Mouse (Mus musculus) forebrain, embryonic 13.5 days (tissue): ENCODE data around the gene Ift52. TPM values are rescaled to one million over a fixed set of nuclear protein-coding genes. Genes with fewer than 3 reads are reported as not detected.

Experiments used
- ATAC-seq: fragments of 200-750 bp; cut with Nextera tagmentation; 2 replicates; pipeline ENCODE4 v1.8.0; 2017
- H3K27ac ChIP-seq: fragments of 300-500 bp; sonication (generic); 2 replicates; pipeline ENCODE4 v1.5.1; 2015; ENCODE audit warnings: inconsistent platforms, mild to moderate bottlenecking, moderate library complexity
- H3K27me3 ChIP-seq: fragments of 300-500 bp; sonication (generic); 2 replicates; pipeline ENCODE4 v1.6.1; 2015; ENCODE audit warnings: mild to moderate bottlenecking, inconsistent platforms
- H3K36me3 ChIP-seq: fragments of 300-500 bp; sonication (generic); 2 replicates; pipeline ENCODE4 v1.6.1; 2015; ENCODE audit warnings: mild to moderate bottlenecking, inconsistent platforms; ENCODE audit not compliant: poor library complexity, severe bottlenecking
- H3K4me1 ChIP-seq: fragments of 300-500 bp; sonication (generic); 2 replicates; pipeline ENCODE4 v1.6.1; 2015; ENCODE audit warnings: inconsistent platforms
- H3K4me2 ChIP-seq: fragments of 300-500 bp; sonication (generic); 2 replicates; pipeline ENCODE4 v1.6.1; 2015; ENCODE audit warnings: inconsistent platforms, mild to moderate bottlenecking, moderate library complexity
- H3K4me3 ChIP-seq: fragments of 300-500 bp; sonication (generic); 2 replicates; pipeline ENCODE4 v1.5.1; 2015; ENCODE audit warnings: mild to moderate bottlenecking, inconsistent platforms
- H3K9ac ChIP-seq: fragments of 300-500 bp; sonication (generic); 2 replicates; pipeline ENCODE4 v1.6.1; 2015; ENCODE audit warnings: mild to moderate bottlenecking, inconsistent platforms
- H3K9me3 ChIP-seq: fragments of 300-500 bp; sonication (generic); replicated peaks from 2 replicates; pipeline ENCODE4 v1.6.1; 2016; ENCODE audit warnings: inconsistent platforms
- WGBS: fragments of 180-500 bp; shearing (Covaris S2); methylation state at CpG from one replicate; pipeline ENCODE4 v1.1.7; 2015; 5-methylcytosine and 5-hydroxymethylcytosine counted together
- microRNA-seq: library from miRNA; unstranded; fragments of <30 nt; microRNA quantifications from one replicate; pipeline ENCODE4, GENCODE M21; 2016
- polyA plus RNA-seq: library from polyadenylated mRNA; unstranded; fragments of >200 nt; fragmentation: Nextera tagmentation; extraction: Ambion mirVana; gene quantifications from 2 replicates; pipeline ENCODE4 v1.2.1, GENCODE M21; 2015

The Ift52 gene
- polyA plus RNA-seq, 1 experiment from 2014 or later, result 44.8 TPM

- no peak overlapping the region for H3K27ac ChIP-seq
- H3K36me3 ChIP-seq, result peaks cover 18% of the 10 kb centered on the region; the same call in 1 of the 2 replicates
- no peaks in the 10 kb centered on the region for H3K9me3 ChIP-seq
- ATAC-seq, result no peak
- H3K4me3 ChIP-seq, result no peak overlapping the region
- no peaks in the 10 kb centered on the region for H3K27me3 ChIP-seq
- H3K4me1 ChIP-seq, result no peaks in the 10 kb centered on the region
- no peak overlapping the region for H3K9ac ChIP-seq
- 96% methylated on average over 3 of the region's 3 CpGs for WGBS
- H3K4me2 ChIP-seq, result no peak overlapping the region
These were observed 67.4 kb downstream of the Ift52 start for GRCm38 (mm10) chr2:163084519-163084918.

- Histone ChIP-seq H3K4me2 (no peak overlapping the region), H3K27me3 (no peaks in the 10 kb centered on the region), H3K4me3 (no peak overlapping the region), H3K27ac (no peak overlapping the region), H3K36me3 (peaks cover 13% of the 10 kb centered on the region; the same call in 1 of the 2 replicates), H3K4me1 (no peaks in the 10 kb centered on the region), H3K9me3 (no peaks in the 10 kb centered on the region), H3K9ac (no peak overlapping the region)
- no peak for ATAC-seq
- WGBS, result 91% methylated on average over 6 of the region's 6 CpGs
These were observed 67.9 kb downstream of the Ift52 start for GRCm38 (mm10) chr2:163085047-163085446.

- Histone ChIP-seq H3K36me3 (peaks cover 7% of the 10 kb centered on the region; the same call in 1 of the 2 replicates), H3K4me1 (no peaks in the 10 kb centered on the region), H3K27me3 (no peaks in the 10 kb centered on the region), H3K4me3 (no peak overlapping the region), H3K27ac (no peak overlapping the region), H3K9me3 (no peaks in the 10 kb centered on the region), H3K4me2 (no peak overlapping the region), H3K9ac (no peak overlapping the region)
- 83% methylated on average over 8 of the region's 8 CpGs for WGBS
- no peak for ATAC-seq
These were observed 69.4 kb downstream of the Ift52 start for GRCm38 (mm10) chr2:163086561-163086960.

- whole genome bisulfite sequencing, result 84% methylated on average over 9 of the region's 9 CpGs
- H3K36me3 ChIP-seq, result peaks cover 7% of the 10 kb centered on the region; the same call in 1 of the 2 replicates
These were observed 70.6 kb downstream of the Ift52 start, which contains the start of gene Gtsf1l for GRCm38 (mm10) chr2:163087728-163088127. Gtsf1l (minus strand) TSS chr2:163087855.

GRCm38 (mm10) chr2:163089475-163090123, 72.4 kb downstream of the Ift52 start:
- H3K9ac ChIP-seq, result no peak overlapping the region
- H3K9me3 ChIP-seq, result no peaks in the 10 kb centered on the region
- H3K27me3 ChIP-seq, result no peaks in the 10 kb centered on the region
- peaks cover 4% of the 10 kb centered on the region; the same call in 1 of the 2 replicates for H3K36me3 ChIP-seq
- no peak overlapping the region for H3K27ac ChIP-seq
- ATAC-seq, result no peak
- WGBS, result 72% methylated on average over 5 of the region's 5 CpGs
- no peaks in the 10 kb centered on the region for H3K4me1 ChIP-seq
- no peak overlapping the region for H3K4me3 ChIP-seq
- H3K4me2 ChIP-seq, result no peak overlapping the region

More at GRCm38 (mm10) chr2:163087728-163088127, 70.6 kb downstream of the Ift52 start, which contains the start of gene Gtsf1l:
- no peaks in the 10 kb centered on the region for H3K9me3 ChIP-seq
- no peaks in the 10 kb centered on the region for H3K27me3 ChIP-seq
- H3K4me1 ChIP-seq, result no peaks in the 10 kb centered on the region
- H3K27ac ChIP-seq, result no peak within 1 kb of the TSS
- no peak within 1 kb of the TSS for H3K9ac ChIP-seq
- no peak within 1 kb of the TSS for H3K4me3 ChIP-seq
- no peak within 1 kb of the TSS for H3K4me2 ChIP-seq
- no peak for ATAC-seq

- WGBS, result 89% methylated on average over 9 of the region's 10 CpGs
These were observed 77.8 kb downstream of the Ift52 start for GRCm38 (mm10) chr2:163094909-163095308.

More at GRCm38 (mm10) chr2:163094909-163095308, 77.8 kb downstream of the Ift52 start:
- H3K27ac ChIP-seq, result no peak overlapping the region
- no peak overlapping the region for H3K9ac ChIP-seq
- no peak overlapping the region for H3K4me2 ChIP-seq
- no peaks in the 10 kb centered on the region for H3K4me1 ChIP-seq
- H3K4me3 ChIP-seq, result no peak overlapping the region
- H3K36me3 ChIP-seq, result no peaks in the 10 kb centered on the region
- no peaks in the 10 kb centered on the region for H3K9me3 ChIP-seq
- ATAC-seq, result no peak
- 0 out of 2 replicates have a peak, but pooled peaks cover 4% of the 10 kb centered on the region for H3K27me3 ChIP-seq

Small RNA genes lying within 50 kb of the gene (microRNA-seq; reads per million reads assigned to microRNA genes)
- gene Gm22174, result not detected
- gene Mir7003, result not detected

Other genes with a start within 250 kb of the Ift52 start
- gene Srsf6, start 85.8 kb upstream of the Ift52 start, polyA plus RNA-seq, result 212 and 238 TPM in 2 replicates
- 0.25 and 0.37 TPM in 2 replicates for gene L3mbtl1, start 73.9 kb upstream of the Ift52 start, polyA plus RNA-seq
- gene Sgk2, start 30.0 kb upstream of the Ift52 start, polyA plus RNA-seq, result not detected in 2 replicates
- gene Mybl2, start 37.3 kb downstream of the Ift52 start, polyA plus RNA-seq, result 24.8 and 27.0 TPM in 2 replicates
- gene Gtsf1l, start 70.5 kb downstream of the Ift52 start, polyA plus RNA-seq, result not detected in 2 replicates
- gene Tox2, start 185.8 kb downstream of the Ift52 start, polyA plus RNA-seq, result 17.9 and 20.6 TPM in 2 replicates